Mouse (Mus musculus): ENCODE data around the gene Fam196b. TPM values are rescaled to one million over a fixed set of nuclear protein-coding genes. Genes with fewer than 3 reads are reported as not detected.

Fam196b gene
- polyA plus RNA-seq, 1 experiment from 2014 or later, result 0.86 TPM

- H3K36me3 ChIP-seq (replicated peaks), result no peaks in the 10 kb centered on the region
- WGBS, result 93% methylated on average over 7 of the region's 7 CpGs
- H3K27me3 ChIP-seq, result peaks cover 3% of the 10 kb centered on the region
- peaks cover 12% of the 10 kb centered on the region for H3K4me1 ChIP-seq
- no peak overlapping the region for H3K4me2 ChIP-seq
- no peak overlapping the region for H3K9ac ChIP-seq
- ATAC-seq (ENCODE audit: low FRiP score), result no peak
- H3K27ac ChIP-seq, result no peak overlapping the region
- no peaks in the 10 kb centered on the region for H3K9me3 ChIP-seq
- no peak overlapping the region for H3K4me3 ChIP-seq (replicated peaks)
Measured at GRCm38 (mm10) chr11:34300064-34300463, 14.6 kb upstream of the Fam196b start.

GRCm38 (mm10) chr11:34306231-34306630, 8.4 kb upstream of the Fam196b start:
- 86% methylated on average over 3 of the region's 3 CpGs for WGBS
- H3K9me3 ChIP-seq, result no peaks in the 10 kb centered on the region
- H3K36me3 ChIP-seq (replicated peaks), result no peaks in the 10 kb centered on the region
- H3K27ac ChIP-seq, result no peak overlapping the region
- H3K4me3 ChIP-seq (replicated peaks), result no peak overlapping the region
- H3K9ac ChIP-seq, result no peak overlapping the region
- H3K27me3 ChIP-seq, result no peaks in the 10 kb centered on the region
- H3K4me2 ChIP-seq, result no peak overlapping the region
- ATAC-seq (ENCODE audit: low FRiP score), result no peak
- H3K4me1 ChIP-seq, result no peaks in the 10 kb centered on the region

DNA sequence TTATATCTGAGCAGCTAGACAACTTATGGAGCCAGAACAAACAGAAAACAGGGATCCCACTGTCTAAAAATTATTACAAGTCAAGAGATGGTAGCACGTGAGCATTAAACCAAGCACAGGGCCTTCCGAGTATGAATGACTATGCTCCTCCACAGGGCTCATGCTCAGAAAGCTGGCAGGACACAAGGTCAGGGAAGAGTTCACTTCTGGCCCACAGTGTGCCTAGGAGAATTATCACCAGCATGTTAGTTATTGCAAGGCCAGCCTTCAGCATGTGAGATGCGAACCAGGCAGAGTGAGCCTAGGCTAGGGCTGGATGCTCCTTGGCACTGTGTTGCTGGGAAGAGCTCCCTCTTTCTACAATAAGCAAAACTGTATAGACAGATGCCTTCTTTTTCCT, 5.9 kb upstream of the Fam196b start:
- no peak for ATAC-seq (ENCODE audit: low FRiP score)
- Histone ChIP-seq H3K9me3 (no peaks in the 10 kb centered on the region), H3K27me3 (no peaks in the 10 kb centered on the region), H3K4me2 (no peak overlapping the region), H3K9ac (no peak overlapping the region), H3K27ac (no peak overlapping the region), H3K36me3 (replicated peaks) (no peaks in the 10 kb centered on the region), H3K4me3 (replicated peaks) (no peak overlapping the region), H3K4me1 (no peaks in the 10 kb centered on the region)
- WGBS, result 96% methylated on average over 3 of the region's 3 CpGs

- Histone ChIP-seq H3K27me3 (no peaks in the 10 kb centered on the region), H3K4me3 (replicated peaks) (no peak overlapping the region), H3K4me2 (no peak overlapping the region), H3K4me1 (no peaks in the 10 kb centered on the region), H3K36me3 (replicated peaks) (no peaks in the 10 kb centered on the region), H3K27ac (no peak overlapping the region), H3K9me3 (no peaks in the 10 kb centered on the region), H3K9ac (no peak overlapping the region)
- WGBS, result 69% methylated on average over 2 of the region's 2 CpGs
- no peak for ATAC-seq (ENCODE audit: low FRiP score)
Measured at GRCm38 (mm10) chr11:34309360-34309759, 5.3 kb upstream of the Fam196b start.

- Histone ChIP-seq H3K9ac (no peak overlapping the region), H3K36me3 (replicated peaks) (no peaks in the 10 kb centered on the region), H3K4me3 (replicated peaks) (no peak overlapping the region), H3K9me3 (no peaks in the 10 kb centered on the region), H3K27me3 (peaks cover 1% of the 10 kb centered on the region; the same call in 1 of the 2 replicates), H3K4me1 (peaks cover 14% of the 10 kb centered on the region), H3K4me2 (no peak overlapping the region), H3K27ac (no peak overlapping the region)
- no peak for ATAC-seq (ENCODE audit: low FRiP score)
- WGBS, result 72% methylated on average over 5 of the region's 5 CpGs
Measured at GRCm38 (mm10) chr11:34311717-34312116, 2.9 kb upstream of the Fam196b start.

GRCm38 (mm10) chr11:34312208-34312607, 2.4 kb upstream of the Fam196b start:
- peaks cover 3% of the 10 kb centered on the region; the same call in 1 of the 2 replicates for H3K27me3 ChIP-seq
- WGBS, result 88% methylated on average over 7 of the region's 7 CpGs
- H3K9me3 ChIP-seq, result no peaks in the 10 kb centered on the region
- H3K4me3 ChIP-seq (replicated peaks), result no peak overlapping the region
- H3K9ac ChIP-seq, result no peak overlapping the region
- H3K4me2 ChIP-seq, result no peak overlapping the region
- no peak for ATAC-seq (ENCODE audit: low FRiP score)
- no peaks in the 10 kb centered on the region for H3K36me3 ChIP-seq (replicated peaks)
- no peak overlapping the region for H3K27ac ChIP-seq
- peaks cover 16% of the 10 kb centered on the region for H3K4me1 ChIP-seq

- ATAC-seq (ENCODE audit: low FRiP score), result no peak
- Histone ChIP-seq H3K9me3 (no peaks in the 10 kb centered on the region), H3K27me3 (peaks cover 3% of the 10 kb centered on the region; the same call in 1 of the 2 replicates), H3K36me3 (replicated peaks) (no peaks in the 10 kb centered on the region), H3K9ac (no peak overlapping the region), H3K27ac (no peak overlapping the region), H3K4me1 (peaks cover 16% of the 10 kb centered on the region), H3K4me3 (replicated peaks) (peak overlapping the region; percentile 26; the same call in 1 of the 2 replicates), H3K4me2 (peak overlapping the region; percentile 50)
- 5% methylated on average over 5 of the region's 5 CpGs for WGBS
Measured at GRCm38 (mm10) chr11:34315383-34315782, 761 bp downstream of the Fam196b start.

GRCm38 (mm10) chr11:34316176-34316575, 1.6 kb downstream of the Fam196b start:
- Histone ChIP-seq H3K4me3 (replicated peaks) (0 out of 2 replicates have a peak overlapping the region, but pooled peaks have one; percentile 7), H3K4me1 (peaks cover 16% of the 10 kb centered on the region), H3K27ac (no peak overlapping the region), H3K36me3 (replicated peaks) (no peaks in the 10 kb centered on the region), H3K9me3 (no peaks in the 10 kb centered on the region), H3K27me3 (peaks cover 3% of the 10 kb centered on the region; the same call in 1 of the 2 replicates), H3K4me2 (peak overlapping the region; percentile 50), H3K9ac (no peak overlapping the region)
- WGBS, result 41% methylated on average over 10 of the region's 10 CpGs
- no peak for ATAC-seq (ENCODE audit: low FRiP score)

GRCm38 (mm10) chr11:34317001-34317400, 2.4 kb downstream of the Fam196b start:
- ATAC-seq (ENCODE audit: low FRiP score), result no peak
- 86% methylated on average over 8 of the region's 8 CpGs for WGBS
- Histone ChIP-seq H3K9ac (no peak overlapping the region), H3K4me2 (peak overlapping the region; percentile 3; the same call in 1 of the 2 replicates), H3K36me3 (replicated peaks) (no peaks in the 10 kb centered on the region), H3K4me1 (peaks cover 16% of the 10 kb centered on the region), H3K9me3 (no peaks in the 10 kb centered on the region), H3K4me3 (replicated peaks) (no peak overlapping the region), H3K27me3 (peaks cover 3% of the 10 kb centered on the region; the same call in 1 of the 2 replicates), H3K27ac (no peak overlapping the region)

DNA sequence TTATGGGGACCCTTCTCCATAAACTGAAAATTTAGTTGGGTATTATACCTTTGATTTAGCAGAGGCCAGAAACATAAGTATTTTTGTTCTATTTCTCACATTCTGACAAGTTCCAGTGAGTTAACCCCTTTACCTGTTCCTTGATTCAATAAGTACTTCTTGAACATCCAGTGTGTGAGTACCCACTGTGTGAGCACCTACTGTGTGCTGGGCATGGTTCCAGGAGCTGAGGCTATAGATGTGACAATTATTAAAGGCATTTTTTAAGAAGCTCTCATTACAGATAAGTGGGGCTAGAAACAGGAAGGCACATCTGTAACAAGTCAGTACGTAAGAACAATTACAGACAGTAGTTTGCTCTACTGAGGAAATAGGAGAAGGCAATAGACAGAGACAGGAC, 4.7 kb downstream of the Fam196b start:
- Histone ChIP-seq H3K36me3 (replicated peaks) (no peaks in the 10 kb centered on the region), H3K27ac (no peak overlapping the region), H3K4me3 (replicated peaks) (no peak overlapping the region), H3K27me3 (peaks cover 3% of the 10 kb centered on the region; the same call in 1 of the 2 replicates), H3K4me1 (peaks cover 16% of the 10 kb centered on the region), H3K9ac (no peak overlapping the region), H3K4me2 (no peak overlapping the region), H3K9me3 (no peaks in the 10 kb centered on the region)
- WGBS, result 81% methylated on average over 1 of the region's 1 CpGs
- no peak for ATAC-seq (ENCODE audit: low FRiP score)

DNA sequence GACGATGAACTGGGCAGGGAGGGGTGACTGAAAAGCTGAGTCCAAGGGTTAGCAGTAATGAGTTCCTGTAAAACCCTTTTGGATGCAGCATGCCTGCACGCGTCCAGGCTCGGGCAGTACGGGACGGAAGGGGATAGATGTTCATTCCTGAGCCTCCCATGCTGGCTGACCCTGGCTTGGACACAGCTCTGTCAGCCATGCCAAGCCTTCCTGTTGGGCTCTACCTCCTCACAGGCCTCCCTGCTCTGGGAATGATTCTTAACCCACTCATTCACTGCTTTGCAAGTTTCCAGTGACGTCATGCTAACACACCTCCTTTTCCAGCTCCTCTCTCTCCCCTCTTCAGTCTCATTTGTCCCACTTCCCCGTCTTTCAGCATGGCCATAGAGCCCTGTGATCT, 9.0 kb downstream of the Fam196b start:
- Histone ChIP-seq H3K4me1 (no peaks in the 10 kb centered on the region; the same call in 1 of the 2 replicates), H3K4me2 (no peak overlapping the region), H3K4me3 (replicated peaks) (no peak overlapping the region), H3K27me3 (no peaks in the 10 kb centered on the region), H3K9ac (no peak overlapping the region), H3K9me3 (no peaks in the 10 kb centered on the region), H3K36me3 (replicated peaks) (no peaks in the 10 kb centered on the region), H3K27ac (no peak overlapping the region)
- WGBS, result 77% methylated on average over 8 of the region's 8 CpGs
- no peak for ATAC-seq (ENCODE audit: low FRiP score)

GRCm38 (mm10) chr11:34332344-34333031, 17.9 kb downstream of the Fam196b start:
- no peak overlapping the region for H3K4me3 ChIP-seq (replicated peaks)
- no peak for ATAC-seq (ENCODE audit: low FRiP score)
- H3K36me3 ChIP-seq (replicated peaks), result no peaks in the 10 kb centered on the region
- H3K27me3 ChIP-seq, result no peaks in the 10 kb centered on the region
- no peaks in the 10 kb centered on the region for H3K9me3 ChIP-seq
- no peaks in the 10 kb centered on the region for H3K4me1 ChIP-seq
- H3K27ac ChIP-seq, result no peak overlapping the region
- H3K4me2 ChIP-seq, result no peak overlapping the region
- WGBS, result 76% methylated on average over 7 of the region's 7 CpGs
- no peak overlapping the region for H3K9ac ChIP-seq

GRCm38 (mm10) chr11:34337907-34338306, 23.3 kb downstream of the Fam196b start:
- Histone ChIP-seq H3K36me3 (replicated peaks) (no peaks in the 10 kb centered on the region), H3K4me1 (peaks cover 5% of the 10 kb centered on the region), H3K4me2 (no peak overlapping the region), H3K9ac (no peak overlapping the region), H3K27ac (no peak overlapping the region), H3K4me3 (replicated peaks) (no peak overlapping the region), H3K9me3 (no peaks in the 10 kb centered on the region), H3K27me3 (no peaks in the 10 kb centered on the region)
- 73% methylated on average over 1 of the region's 1 CpGs for WGBS
- ATAC-seq (ENCODE audit: low FRiP score), result no peak

All from forebrain, embryonic 12.5 days (tissue).